Mouse (Mus musculus) heart, embryonic 11.5 days (tissue): ENCODE measurements around the gene Tldc2. TPM values are rescaled to one million over a fixed set of nuclear protein-coding genes. Genes with fewer than 3 reads are reported as not detected.

Experiments
- polyA plus RNA-seq: library from polyadenylated mRNA; unstranded; fragments of >200 nt; fragmentation: Nextera tagmentation; extraction: Ambion mirVana; gene quantifications from 2 replicates; pipeline ENCODE4 v1.2.1, GENCODE M21; 2014

The Tldc2 gene
- polyA plus RNA-seq, 1 experiment from 2014 or later, result 0.26 TPM

Other genes with a start within 250 kb of the Tldc2 start
- 42.7 and 44.1 TPM in 2 replicates for gene Tgif2, start 247.0 kb upstream of the Tldc2 start, polyA plus RNA-seq
- 4.1 and 4.6 TPM in 2 replicates for gene 4930518I15Rik, start 229.1 kb upstream of the Tldc2 start, polyA plus RNA-seq
- gene Rab5if, start 223.9 kb upstream of the Tldc2 start, polyA plus RNA-seq, result 191 TPM in 2 replicates
- gene Sla2, start 199.9 kb upstream of the Tldc2 start, polyA plus RNA-seq, result 1.0 and 1.1 TPM in 2 replicates
- gene Ndrg3, start 95.0 kb upstream of the Tldc2 start, polyA plus RNA-seq, result 34.4 and 38.1 TPM in 2 replicates
- gene Dsn1, start 79.9 kb upstream of the Tldc2 start, polyA plus RNA-seq, result 38.4 and 48.4 TPM in 2 replicates
- gene Soga1, start 7.8 kb upstream of the Tldc2 start, polyA plus RNA-seq, result 3.4 and 3.6 TPM in 2 replicates
- gene Samhd1, start 48.2 kb downstream of the Tldc2 start, polyA plus RNA-seq, result 20.7 and 26.4 TPM in 2 replicates
- gene Rbl1, start 117.5 kb downstream of the Tldc2 start, polyA plus RNA-seq, result 21.0 and 22.6 TPM in 2 replicates
- 202 and 214 TPM in 2 replicates for gene Rpn2, start 192.0 kb downstream of the Tldc2 start, polyA plus RNA-seq
- gene Mroh8, start 192.5 kb downstream of the Tldc2 start, polyA plus RNA-seq, result 0.17 and 0.21 TPM in 2 replicates